Mouse (Mus musculus): ENCODE measurements around the gene Plod2.

DNA sequence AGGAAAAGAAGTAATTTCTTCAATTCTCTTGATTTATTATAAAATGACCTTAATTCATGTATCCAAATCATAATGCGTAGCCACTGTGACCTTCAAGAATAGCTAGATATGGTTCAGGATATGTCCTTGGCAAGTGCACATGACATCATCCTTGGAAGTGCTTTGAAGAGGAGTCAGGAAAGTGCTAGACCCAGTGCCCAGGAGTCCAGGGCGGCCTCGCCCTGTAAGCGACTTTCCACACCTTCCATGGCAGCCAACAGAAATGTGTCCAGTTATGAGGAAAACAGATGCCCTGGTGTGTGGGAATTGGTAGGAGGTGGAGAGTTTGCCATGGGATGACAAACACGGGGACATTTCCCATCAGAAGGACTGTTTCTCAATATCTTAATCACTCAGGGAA, 47.0 kb downstream of the Plod2 start:
- no peak for TF ChIP-seq CTCF (IDR thresholded peaks at IDR 0.05; ENCODE audit: control insufficient read depth, insufficient read depth, insufficient read length)
- no peak for TF ChIP-seq CEBPB (IDR thresholded peaks at IDR 0.05; ENCODE audit: low read depth)
- TF ChIP-seq MYOG (IDR thresholded peaks at IDR 0.05; ENCODE audit: control insufficient read depth, extremely low read depth, insufficient read length), result no peak

All from C2C12 (cell line).